Comparison of ENCODE assay signal across 8 mouse cellular contexts in the genomic region with DNA sequence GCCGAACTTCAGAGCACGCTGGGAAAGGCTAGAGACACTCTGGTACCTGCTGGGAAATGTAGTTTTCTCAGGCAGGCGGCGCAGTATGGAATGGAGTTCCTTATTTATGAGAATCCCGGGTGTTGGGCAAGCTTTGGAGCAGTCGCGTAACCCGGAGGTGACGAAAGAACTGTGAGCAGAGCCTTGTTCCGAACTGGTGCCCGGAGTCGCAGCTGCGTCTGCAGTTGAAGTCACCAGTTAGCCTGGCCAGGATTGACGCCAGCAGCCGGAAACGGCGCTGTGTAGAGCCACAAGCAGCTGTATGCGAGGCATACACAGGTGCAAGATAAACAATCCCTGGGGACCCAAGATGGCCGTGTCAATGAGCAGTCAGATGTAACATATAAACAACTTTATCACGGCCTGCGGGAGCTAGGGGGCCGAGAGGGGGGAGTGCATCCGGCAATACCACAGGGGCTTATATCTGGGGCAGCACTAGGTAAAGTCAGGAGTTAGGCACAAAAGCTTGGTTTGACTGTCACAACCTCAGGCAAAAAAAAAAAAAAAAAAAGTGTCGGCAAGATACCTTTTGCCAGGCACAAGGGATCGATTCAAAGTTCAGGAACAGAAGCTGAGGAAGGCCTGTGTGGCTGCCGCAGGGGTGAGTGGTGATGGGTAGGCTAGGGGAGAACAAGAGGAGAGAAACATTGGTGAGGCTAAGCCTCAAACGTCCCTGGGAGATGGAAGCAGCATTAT. TPM values are rescaled to one million over a fixed set of nuclear protein-coding genes. Genes with fewer than 3 reads are reported as not detected.
DNase-seq lines count a peak whose midpoint lies in the region; ATAC-seq and TF ChIP-seq lines count a peak whose summit lies in the region.

A gene (minus strand): TSS at position 162 of the 735 bp plus-strand sequence.

- peak within 1 kb of the TSS; percentile 76 for H3K4me2 ChIP-seq in embryonic facial prominence, embryonic 15.5 days (replicated peaks)
- H3K4me2 ChIP-seq in limb, embryonic 12.5 days = peak within 1 kb of the TSS; percentile 66
- H3K4me2 ChIP-seq in midbrain, embryonic 14.5 days (ENCODE audit: low read length) = peak within 1 kb of the TSS; percentile 72

- TF ChIP-seq POLR2A in bone marrow, adult 2 months (IDR thresholded peaks at IDR 0.05; ENCODE audit: borderline replicate concordance, control insufficient read depth, low read depth, low read length) = peak; percentile 82

- TF ChIP-seq CTCF in bone marrow, adult 2 months (IDR thresholded peaks at IDR 0.05; ENCODE audit: control insufficient read depth, insufficient read depth, low read length) = 0 out of 2 replicates have a peak, but pooled peaks have one; percentile 12

- WGBS in bone marrow, adult 2 months = under 1% methylated on average over 27 of the region's 27 CpGs
- under 1% methylated on average over 27 of the region's 27 CpGs for WGBS in embryonic facial prominence, embryonic 15.5 days
- under 1% methylated on average over 27 of the region's 27 CpGs for WGBS in limb, embryonic 12.5 days
- WGBS in midbrain, embryonic 14.5 days = under 1% methylated on average over 27 of the region's 27 CpGs

- H3K36me3 ChIP-seq in embryonic facial prominence, embryonic 15.5 days = peaks cover 10% of the 10 kb centered on the region
- peaks cover 17% of the 10 kb centered on the region for H3K36me3 ChIP-seq in limb, embryonic 12.5 days
- H3K36me3 ChIP-seq in midbrain, embryonic 14.5 days (ENCODE audit: control insufficient read depth, insufficient read depth, low read length) = peaks cover 3% of the 10 kb centered on the region; the same call in 1 of the 2 replicates

- peak within 1 kb of the TSS; percentile 81 for H3K27ac ChIP-seq in bone marrow, adult 2 months (ENCODE audit: control insufficient read depth, insufficient read depth, low read depth, low read length, poor library complexity)
- peak within 1 kb of the TSS; percentile 79 for H3K27ac ChIP-seq in embryonic facial prominence, embryonic 15.5 days (replicated peaks)
- peak within 1 kb of the TSS; percentile 89 for H3K27ac ChIP-seq in limb, embryonic 12.5 days
- peak within 1 kb of the TSS; percentile 89 for H3K27ac ChIP-seq in midbrain, embryonic 14.5 days (replicated peaks; ENCODE audit: low read depth, low read length)

- H3K27me3 ChIP-seq in embryonic facial prominence, embryonic 15.5 days = no peaks in the 10 kb centered on the region
- H3K27me3 ChIP-seq in limb, embryonic 12.5 days = no peaks in the 10 kb centered on the region
- no peaks in the 10 kb centered on the region for H3K27me3 ChIP-seq in midbrain, embryonic 14.5 days (ENCODE audit: control insufficient read depth, insufficient read depth, low read length)

- peak; percentile 88 for ATAC-seq in embryonic facial prominence, embryonic 15.5 days (ENCODE audit: insufficient number of reproducible peaks, low FRiP score, low TSS enrichment, low read depth)
- ATAC-seq in limb, embryonic 12.5 days (ENCODE audit: insufficient number of reproducible peaks, insufficient read depth, low FRiP score, low TSS enrichment, low read depth) = peak; percentile 91
- ATAC-seq in midbrain, embryonic 14.5 days (ENCODE audit: low FRiP score, low TSS enrichment) = peak; percentile 90

- DNase-seq in A20 (ENCODE audit: low read depth, low spot score) = peak; percentile 98
- DNase-seq in heart, adult 8-10 months (ENCODE audit: low spot score) = peak; percentile 91
- peak; percentile 88 to 90 for DNase-seq in kidney, adult 8-10 months
- DNase-seq in midbrain, embryonic 14.5 days = peak; percentile 96
- DNase-seq in spleen, adult 12 weeks (ENCODE audit: low spot score) = peak; percentile 70

- peak within 1 kb of the TSS; percentile 70 for H3K4me3 ChIP-seq in bone marrow, adult 2 months (replicated peaks; ENCODE audit: control insufficient read depth, low read depth, low read length)
- peak within 1 kb of the TSS; percentile 49 for H3K4me3 ChIP-seq in embryonic facial prominence, embryonic 15.5 days (replicated peaks)
- peak within 1 kb of the TSS; percentile 51 for H3K4me3 ChIP-seq in limb, embryonic 12.5 days (replicated peaks)
- peak within 1 kb of the TSS; percentile 51 for H3K4me3 ChIP-seq in midbrain, embryonic 14.5 days (replicated peaks; ENCODE audit: low read depth, low read length)

- peak within 1 kb of the TSS; percentile 65 for H3K9ac ChIP-seq in embryonic facial prominence, embryonic 15.5 days
- peak within 1 kb of the TSS; percentile 72 for H3K9ac ChIP-seq in limb, embryonic 12.5 days (replicated peaks)
- H3K9ac ChIP-seq in midbrain, embryonic 14.5 days (replicated peaks; ENCODE audit: low read length) = peak within 1 kb of the TSS; percentile 67

- no peaks in the 10 kb centered on the region; the same call in 1 of the 2 replicates for H3K4me1 ChIP-seq in bone marrow, adult 2 months (ENCODE audit: control insufficient read depth, insufficient read depth, low read length)
- peaks cover 20% of the 10 kb centered on the region for H3K4me1 ChIP-seq in embryonic facial prominence, embryonic 15.5 days
- peaks cover 18% of the 10 kb centered on the region for H3K4me1 ChIP-seq in limb, embryonic 12.5 days (replicated peaks)
- H3K4me1 ChIP-seq in midbrain, embryonic 14.5 days (ENCODE audit: control insufficient read depth, insufficient read depth, low read length) = peaks cover 15% of the 10 kb centered on the region

- no peaks in the 10 kb centered on the region for H3K9me3 ChIP-seq in embryonic facial prominence, embryonic 15.5 days (replicated peaks)
- no peaks in the 10 kb centered on the region for H3K9me3 ChIP-seq in limb, embryonic 12.5 days
- no peaks in the 10 kb centered on the region for H3K9me3 ChIP-seq in midbrain, embryonic 14.5 days (ENCODE audit: control insufficient read depth, low read length)

RNA-seq across cellular contexts. Expression of the gene that starts here (rescaled TPM):
- polyA plus RNA-seq in bone marrow, adult 2 months (2011; ENCODE audit: insufficient read depth, insufficient read length, low replicate concordance, missing spikeins) = 8.8 and 17.9 TPM in 2 replicates
- 9.8 and 9.9 TPM in 2 replicates for polyA plus RNA-seq in embryonic facial prominence, embryonic 15.5 days (2015; fragmentation: Nextera tagmentation; extraction: Ambion mirVana)
- 1 to 10 TPM; 5.4 to 7.1 (median 6.1) TPM for total RNA-seq in heart, adult 8-10 months (2022)
- 7.8 and 8.1 TPM in 2 replicates for polyA plus RNA-seq in limb, embryonic 12.5 days (2016; fragmentation: Nextera tagmentation; extraction: Ambion mirVana)
- polyA plus RNA-seq in midbrain, embryonic 14.5 days (2014; fragmentation: Nextera tagmentation; extraction: Ambion mirVana) = 7.2 and 8.3 TPM in 2 replicates

Comparison
In these comparisons a context has a peak if more than half of its experiments do, and no peak if none do; other contexts are left out.
1. Peak in every context shown above with its lines: DNase-seq, ATAC-seq, H3K4me3 ChIP-seq and H3K27ac ChIP-seq.